Mouse (Mus musculus) midbrain, postnatal 0 days (tissue): ENCODE results near the gene Olfr651. TPM values are rescaled to one million over a fixed set of nuclear protein-coding genes. Genes with fewer than 3 reads are reported as not detected.
"Not testable (repeated sequence)": the region's sequence is repeated elsewhere in the genome, so short reads cannot be mapped to it uniquely, and the experiment has no call there.

ENCODE experiments used
- ATAC-seq: fragments of 200-750 bp; cut with Nextera tagmentation; 2 replicates; pipeline ENCODE4 v1.8.0; 2017; ENCODE audit warnings: moderate number of reproducible peaks, mild to moderate bottlenecking, moderate TSS enrichment, moderate library complexity; ENCODE audit not compliant: low FRiP score
- DNase-seq: peaks from one replicate; pipeline ENCODE4 v3.0.0-alpha.2; 2015; ENCODE audit warnings: low spot score
- H3K27ac ChIP-seq: fragments of 300-500 bp; sonication (generic); 2 replicates; pipeline ENCODE4 v1.5.1; 2014; ENCODE audit warnings: low read depth, mild to moderate bottlenecking, low read length, mixed read lengths
- H3K27me3 ChIP-seq: fragments of 300-500 bp; sonication (generic); 2 replicates; pipeline ENCODE4 v1.6.1; 2014; ENCODE audit warnings: low read length, control low read depth, mixed read lengths; ENCODE audit not compliant: insufficient read depth
- H3K36me3 ChIP-seq: fragments of 300-500 bp; sonication (generic); 2 replicates; pipeline ENCODE4 v1.6.1; 2014; ENCODE audit warnings: low read length, control low read depth, mixed read lengths; ENCODE audit not compliant: insufficient read depth
- H3K4me1 ChIP-seq: fragments of 300-500 bp; sonication (generic); 2 replicates; pipeline ENCODE4 v1.6.1; 2014; ENCODE audit warnings: mild to moderate bottlenecking, control low read depth, antibody characterized with exemption, low read length, mixed read lengths; ENCODE audit not compliant: insufficient read depth
- H3K4me2 ChIP-seq: fragments of 300-500 bp; sonication (generic); 2 replicates; pipeline ENCODE4 v1.6.1; 2014; ENCODE audit warnings: low read depth, mild to moderate bottlenecking, low read length, mixed read lengths; ENCODE audit not compliant: poor library complexity, severe bottlenecking
- H3K4me3 ChIP-seq: fragments of 300-500 bp; sonication (generic); 2 replicates; pipeline ENCODE4 v1.5.1; 2014; ENCODE audit warnings: low read depth, mild to moderate bottlenecking, low read length, moderate library complexity
- H3K9ac ChIP-seq: fragments of 300-500 bp; sonication (generic); replicated peaks from 2 replicates; pipeline ENCODE4 v1.6.1; 2014; ENCODE audit warnings: mild to moderate bottlenecking, low read length, moderate library complexity, mixed read lengths; ENCODE audit not compliant: poor library complexity, severe bottlenecking
- H3K9me3 ChIP-seq: fragments of 300-500 bp; sonication (generic); 2 replicates; pipeline ENCODE4 v1.6.1; 2016; ENCODE audit warnings: low read length, control low read depth
- CTCF ChIP-seq: IDR thresholded peaks from 2 replicates; pipeline ENCODE4 v1.5.1; 2016; ENCODE audit warnings: antibody characterized with exemption, mild to moderate bottlenecking
- WGBS: fragments of 180-500 bp; shearing (Covaris S2); extraction: QIAGEN DNeasy Blood & Tissue Kit; methylation state at CpG from one replicate; pipeline ENCODE4 v1.1.7; 2014; 5-methylcytosine and 5-hydroxymethylcytosine counted together
- polyA plus RNA-seq: library from polyadenylated mRNA; unstranded; fragments of >200 nt; fragmentation: Nextera tagmentation; extraction: Ambion mirVana; gene quantifications from 2 replicates; pipeline ENCODE4 v1.2.1, GENCODE M21; 2015
- total RNA-seq: library from RNA; depleted of rRNA; stranded (reverse); fragments of >200 nt; gene quantifications from 2 replicates; pipeline ENCODE4 v1.2.3, GENCODE M21; 2014; rRNA removed

The Olfr651 gene
- total RNA-seq: not detected in 2 replicates
- polyA plus RNA-seq: not detected in 2 replicates

GRCm38 (mm10) chr7:104549833-104550232 is at the start of gene Olfr651:
Gene Olfr651 (plus strand): TSS chr7:104550133.
- ATAC-seq: no peak

GRCm38 (mm10) chr7:104501186-104501585 is 48.7 kb upstream of the Olfr651 start:
- not testable (repeated sequence) for H3K4me3 ChIP-seq, DNase-seq, ATAC-seq, H3K9me3 ChIP-seq, H3K27me3 ChIP-seq, H3K4me2 ChIP-seq, H3K36me3 ChIP-seq, H3K4me1 ChIP-seq, H3K27ac ChIP-seq, H3K9ac ChIP-seq
- 77% methylated on average over 6 of the region's 6 CpGs for WGBS

More at GRCm38 (mm10) chr7:104549833-104550232, at the start of gene Olfr651:
- Histone ChIP-seq H3K36me3 (no peaks in the 10 kb centered on the region), H3K9ac (no peak within 1 kb of the TSS), H3K9me3 (no peaks in the 10 kb centered on the region), H3K4me2 (no peak within 1 kb of the TSS), H3K4me3 (no peak within 1 kb of the TSS), H3K4me1 (no peaks in the 10 kb centered on the region), H3K27ac (no peak within 1 kb of the TSS), H3K27me3 (no peaks in the 10 kb centered on the region)
- TF ChIP-seq CTCF: no peak
- DNase-seq: no peak
- 81% methylated on average over 5 of the region's 5 CpGs for WGBS

- H3K4me2 ChIP-seq: peak overlapping the region; percentile 52
- H3K4me1 ChIP-seq: no peaks in the 10 kb centered on the region
These were observed 48.2 kb upstream of the Olfr651 start for GRCm38 (mm10) chr7:104501589-104502371.

DNA sequence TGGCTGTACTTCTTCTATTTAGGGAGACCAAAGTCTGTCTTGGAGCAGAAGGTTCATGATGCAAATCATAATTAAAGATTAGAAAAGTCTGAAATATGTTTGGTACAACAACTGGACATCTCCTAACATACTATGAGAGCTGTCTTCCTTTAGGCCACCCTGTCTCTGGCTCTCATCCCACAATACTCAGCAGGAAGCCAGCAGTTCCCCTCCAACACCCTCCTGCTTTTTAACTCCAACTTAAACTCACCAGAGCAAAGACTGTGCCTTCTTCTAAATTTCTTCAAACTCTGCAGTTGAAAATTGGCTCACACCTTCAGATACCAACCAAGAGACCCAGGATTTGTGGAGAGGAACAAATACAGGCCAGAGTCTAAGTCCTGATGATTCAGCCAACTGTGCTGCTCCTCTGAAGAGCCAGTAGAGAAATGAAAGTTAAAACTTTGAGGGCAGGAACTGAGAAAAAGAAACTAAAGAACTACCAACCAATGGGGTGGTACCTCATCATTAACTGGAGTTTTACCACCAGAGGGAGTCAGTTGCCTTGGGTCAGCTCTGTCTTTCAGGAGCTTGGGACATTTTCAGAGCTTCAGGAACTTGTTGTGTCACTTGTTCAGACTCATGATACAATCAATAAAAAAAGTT is 42.4 kb upstream of the Olfr651 start, which contains the start of gene Trim30d:
Gene Trim30d (minus strand): TSS at position 429 of the 645 bp plus-strand sequence.
- H3K4me3 ChIP-seq, H3K9me3 ChIP-seq, ATAC-seq, H3K36me3 ChIP-seq, H3K9ac ChIP-seq, H3K27ac ChIP-seq, H3K4me1 ChIP-seq, H3K4me2 ChIP-seq, DNase-seq, H3K27me3 ChIP-seq: not testable (repeated sequence)
- peak; percentile 35; the same call in 1 of the 2 replicates for TF ChIP-seq CTCF

More at GRCm38 (mm10) chr7:104501589-104502371, 48.2 kb upstream of the Olfr651 start:
- Histone ChIP-seq H3K36me3 (no peaks in the 10 kb centered on the region), H3K9me3 (no peaks in the 10 kb centered on the region), H3K9ac (peak overlapping the region; percentile 56; the same call in 1 of the 2 replicates), H3K27me3 (no peaks in the 10 kb centered on the region), H3K4me3 (peak overlapping the region; percentile 55), H3K27ac (no peak overlapping the region)
- no peak for TF ChIP-seq CTCF
- DNase-seq (no peak), ATAC-seq (peak; percentile 88)
- WGBS: 3% methylated on average over 46 of the region's 59 CpGs

DNA sequence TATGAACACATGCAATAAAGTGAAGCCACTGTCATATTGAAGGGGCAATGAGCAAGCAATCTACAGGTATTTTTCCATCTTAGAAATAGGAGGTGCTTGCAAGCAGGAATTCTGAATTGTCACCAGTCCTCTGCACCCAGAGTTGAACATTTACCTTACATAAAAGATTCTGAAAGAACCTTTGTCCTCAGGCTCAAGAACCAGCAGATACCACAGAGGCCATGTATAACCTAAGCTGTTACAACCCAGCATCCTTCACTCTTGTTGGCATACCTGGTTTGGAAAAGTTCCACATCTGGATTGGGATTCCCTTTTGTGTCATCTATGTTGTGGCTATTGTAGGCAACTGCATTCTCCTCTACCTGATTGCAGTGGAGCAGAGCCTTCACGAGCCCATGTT is 2.8 kb downstream of the Olfr651 start:
- TF ChIP-seq CTCF: no peak
- Histone ChIP-seq H3K4me3 (no peak overlapping the region), H3K4me2 (no peak overlapping the region), H3K9me3 (no peaks in the 10 kb centered on the region), H3K27ac (no peak overlapping the region), H3K27me3 (no peaks in the 10 kb centered on the region), H3K36me3 (no peaks in the 10 kb centered on the region), H3K9ac (no peak overlapping the region), H3K4me1 (no peaks in the 10 kb centered on the region)
- WGBS: 76% methylated on average over 1 of the region's 1 CpGs
- ATAC-seq (no peak), DNase-seq (no peak)

DNA sequence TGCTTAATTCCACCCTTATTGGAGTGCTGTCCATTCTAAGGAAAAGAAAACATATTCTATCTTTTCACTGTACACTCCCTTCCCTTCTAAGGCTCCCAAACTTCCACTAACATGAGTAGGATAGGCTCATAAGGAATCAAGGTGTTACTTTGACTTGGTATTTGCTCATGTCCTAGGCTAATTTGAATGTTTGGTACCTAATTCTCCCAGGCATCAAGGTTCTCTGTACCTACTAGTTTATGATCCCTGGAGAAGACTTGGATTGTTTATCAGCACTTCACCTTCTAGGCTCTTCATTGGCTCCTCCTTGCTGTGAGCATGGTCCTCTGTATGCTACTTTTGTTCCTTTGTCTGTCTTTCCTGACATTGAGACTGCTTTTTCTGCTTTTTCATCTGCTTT is 10.7 kb downstream of the Olfr651 start, which contains the start of gene Olfr652:
Gene Olfr652 (plus strand): TSS at position 301 of the 400 bp plus-strand sequence.
- Histone ChIP-seq H3K9me3 (no peaks in the 10 kb centered on the region), H3K27ac (no peak within 1 kb of the TSS), H3K4me1 (no peaks in the 10 kb centered on the region), H3K27me3 (no peaks in the 10 kb centered on the region), H3K4me2 (no peak within 1 kb of the TSS), H3K36me3 (no peaks in the 10 kb centered on the region), H3K9ac (no peak within 1 kb of the TSS), H3K4me3 (no peak within 1 kb of the TSS)
- no peak for TF ChIP-seq CTCF
- DNase-seq (no peak), ATAC-seq (no peak)
